Mouse (Mus musculus): ENCODE data around the gene Sec22c.

Sec22c gene

DNA sequence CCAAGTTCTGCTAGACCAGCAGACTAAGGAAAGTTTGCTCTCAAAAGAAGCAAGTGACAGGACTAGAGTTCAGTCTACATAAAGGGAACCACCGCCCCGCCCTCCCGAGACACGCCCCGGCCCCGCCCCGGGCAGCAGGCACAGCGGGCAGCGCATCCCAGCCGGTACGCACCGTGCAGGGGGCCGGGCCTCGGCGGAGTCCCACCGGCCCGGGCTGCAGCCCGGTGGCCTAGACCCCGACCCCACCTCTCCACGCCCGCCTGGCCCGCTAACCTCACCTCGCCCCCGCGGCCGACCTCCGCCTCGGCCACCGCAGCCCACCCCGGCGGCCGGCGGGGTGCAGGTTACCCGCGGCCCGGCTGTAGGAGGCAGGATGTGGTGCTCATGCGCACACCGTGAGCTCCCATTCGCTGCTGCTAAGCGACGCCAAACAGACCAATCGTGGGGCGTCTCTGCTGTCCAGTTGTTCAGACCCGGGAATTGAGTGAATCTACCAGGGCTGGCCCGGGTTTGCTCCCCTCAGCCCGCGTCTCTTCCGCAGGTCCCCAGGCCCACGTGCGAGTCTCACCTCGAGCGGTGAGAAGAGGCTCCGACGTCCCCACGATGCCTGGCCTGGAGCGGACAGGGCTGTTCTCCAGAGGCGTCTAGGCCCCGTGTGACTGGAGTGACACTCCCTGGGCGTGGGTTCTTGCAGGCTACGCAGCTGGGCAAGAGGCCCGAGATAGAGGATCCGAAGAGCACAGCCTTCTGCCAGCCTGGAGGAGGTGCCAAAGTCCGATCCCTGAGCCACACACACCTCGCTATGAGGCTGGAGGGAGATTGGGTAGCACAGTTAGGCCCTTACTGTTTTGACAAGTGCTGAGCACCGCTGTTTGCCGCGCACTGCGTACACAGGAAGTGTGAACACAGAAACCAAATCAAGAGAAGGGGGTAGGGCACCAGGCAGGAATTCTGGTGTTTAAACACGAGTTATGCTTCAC lies at the start of gene Sec22c:
Gene Sec22c (minus strand): TSS at position 845 of the 980 bp plus-strand sequence.
- peak; percentile 92 for DNase-seq (ENCODE audit: low read depth, low spot score)

DNA sequence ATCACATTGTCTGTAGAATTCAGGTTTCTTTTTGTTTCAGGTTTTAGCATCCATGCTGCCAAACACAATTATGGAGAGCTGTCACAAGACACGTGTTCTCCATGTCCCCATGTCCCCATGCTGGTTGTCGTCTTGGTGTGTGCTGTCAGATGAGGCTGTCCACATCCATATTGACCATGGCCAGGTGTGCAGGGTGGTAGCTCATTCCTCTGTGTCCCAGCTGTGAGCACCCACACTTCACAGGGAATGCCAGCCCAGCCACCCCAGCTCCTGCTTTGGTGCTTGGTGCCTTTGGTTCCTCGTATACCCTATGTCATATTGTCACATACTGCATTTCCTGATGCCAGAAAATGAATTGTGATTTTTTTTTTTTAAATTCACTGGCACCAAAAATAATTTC lies 49.3 kb upstream of the Sec22c start:
- no peak for DNase-seq (ENCODE audit: low read depth, low spot score)

DNA sequence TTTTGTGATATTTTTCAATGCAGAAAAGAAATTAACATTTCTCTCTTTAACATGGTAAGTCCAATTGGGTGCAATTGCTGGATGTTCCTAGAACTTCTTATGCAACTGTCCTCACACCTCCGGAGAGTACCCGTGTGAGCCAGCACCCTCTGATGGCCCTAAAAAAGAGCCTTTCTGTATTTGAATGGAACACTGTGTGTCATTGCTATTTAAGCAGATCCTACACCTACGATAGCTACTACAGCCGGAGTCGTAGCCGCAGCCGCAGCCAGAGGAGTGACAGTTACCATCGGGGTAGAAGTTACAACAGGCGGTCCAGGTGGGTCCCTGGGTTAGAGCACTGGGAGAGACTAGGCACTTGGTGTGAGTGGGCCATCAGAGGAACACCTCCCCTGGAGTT lies 47.5 kb upstream of the Sec22c start:
- no peak for DNase-seq (ENCODE audit: low read depth, low spot score)

DNA sequence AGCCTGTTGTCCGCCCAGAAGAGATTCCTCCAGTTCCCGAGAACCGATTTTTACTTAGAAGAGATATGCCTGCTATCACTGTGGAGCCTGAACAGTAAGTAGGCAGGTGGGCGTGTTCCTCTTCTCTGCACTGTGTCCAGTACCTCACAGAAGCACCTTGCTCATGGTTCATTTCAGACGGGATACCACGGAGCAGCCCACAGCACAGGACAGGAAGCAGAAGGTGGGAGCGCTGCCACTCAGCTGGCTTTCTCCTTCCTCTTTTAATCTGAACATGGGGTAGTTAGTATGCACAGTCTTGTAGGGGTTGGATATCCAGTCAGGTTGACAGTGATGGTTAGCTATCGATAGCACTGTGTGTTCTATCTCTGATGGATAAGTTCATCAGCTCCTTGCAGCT lies 38.8 kb upstream of the Sec22c start:
- no peak for DNase-seq (ENCODE audit: low read depth, low spot score)

GRCm38 (mm10) chr9:121741168-121741567 lies 35.9 kb upstream of the Sec22c start:
- peak; percentile 25 for DNase-seq (ENCODE audit: low read depth, low spot score)

DNA sequence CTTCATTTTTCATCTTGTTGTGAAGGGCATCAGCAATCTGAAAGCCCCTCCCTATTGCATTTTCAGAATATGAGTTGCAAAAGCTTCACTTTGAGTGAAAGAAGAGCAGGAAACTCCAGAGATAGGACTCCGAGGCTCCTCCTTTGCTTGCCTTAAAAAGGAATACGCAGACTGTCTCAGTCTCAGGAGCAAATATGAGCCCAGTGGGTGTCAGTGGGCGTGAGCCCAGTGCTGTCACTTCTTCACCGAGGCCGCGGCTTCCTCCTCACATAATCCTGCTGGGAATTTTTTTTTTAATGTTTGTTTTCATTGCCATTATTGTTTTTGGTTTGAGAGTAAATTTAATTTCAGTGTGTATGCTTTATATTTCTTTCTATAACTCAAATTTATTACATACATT lies 35.2 kb upstream of the Sec22c start:
- no peak for DNase-seq (ENCODE audit: low read depth, low spot score)

DNA sequence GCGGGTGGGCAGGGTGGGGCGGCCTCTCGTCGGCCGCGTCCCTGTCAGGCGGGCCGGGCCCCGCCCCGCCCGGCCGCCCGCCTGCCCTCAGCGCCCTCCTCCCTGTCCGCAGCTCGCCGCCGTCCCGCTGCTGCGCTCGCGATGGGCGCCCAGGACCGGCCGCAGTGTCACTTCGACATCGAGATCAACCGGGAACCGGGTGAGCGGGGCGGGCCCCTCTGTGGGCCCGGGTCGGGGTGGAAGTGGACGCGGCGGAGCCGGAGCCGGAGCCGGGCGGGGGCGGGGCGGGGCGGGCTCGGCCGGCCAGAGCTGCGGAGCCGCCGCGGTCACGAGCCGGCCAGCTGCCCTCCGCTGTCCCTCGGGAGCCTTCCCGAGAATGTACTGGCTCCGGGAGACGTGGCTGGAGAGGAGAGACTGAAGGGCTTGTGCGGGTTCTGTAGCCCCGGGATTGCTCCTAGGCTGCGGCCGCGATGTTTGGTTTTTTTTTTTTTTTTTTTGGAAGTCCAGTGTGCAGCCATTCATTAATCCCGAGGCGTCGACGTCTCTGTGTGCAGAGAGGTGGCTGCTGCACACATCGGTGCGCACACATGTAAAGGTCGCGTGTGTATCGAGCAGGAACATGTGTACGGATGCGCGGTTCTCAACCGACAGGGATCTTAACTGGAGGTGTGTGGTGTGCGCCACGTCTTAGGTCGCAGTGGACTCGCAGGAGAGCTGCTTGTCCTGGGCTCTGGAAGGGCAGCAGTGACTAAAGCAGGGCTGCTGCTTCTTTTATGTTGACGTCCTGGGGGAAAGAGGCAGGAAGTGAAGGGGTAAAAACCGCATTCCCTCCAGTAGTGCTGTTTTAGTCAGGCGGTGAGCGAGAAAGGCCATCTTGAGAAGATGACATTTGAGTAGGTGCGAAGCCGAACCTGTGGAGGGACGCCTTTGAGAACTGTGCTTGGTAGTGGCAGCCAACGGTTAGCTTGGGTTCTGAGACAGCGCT lies 14.3 kb upstream of the Sec22c start:
- peak; percentile 74 for DNase-seq (ENCODE audit: low read depth, low spot score)

GRCm38 (mm10) chr9:121718792-121719318 lies 13.6 kb upstream of the Sec22c start, which contains the start of gene Nktr:
TSS of gene Nktr (plus strand) at chr9:121719169.
- peak; percentile 99 for DNase-seq (ENCODE audit: low read depth, low spot score)

DNA sequence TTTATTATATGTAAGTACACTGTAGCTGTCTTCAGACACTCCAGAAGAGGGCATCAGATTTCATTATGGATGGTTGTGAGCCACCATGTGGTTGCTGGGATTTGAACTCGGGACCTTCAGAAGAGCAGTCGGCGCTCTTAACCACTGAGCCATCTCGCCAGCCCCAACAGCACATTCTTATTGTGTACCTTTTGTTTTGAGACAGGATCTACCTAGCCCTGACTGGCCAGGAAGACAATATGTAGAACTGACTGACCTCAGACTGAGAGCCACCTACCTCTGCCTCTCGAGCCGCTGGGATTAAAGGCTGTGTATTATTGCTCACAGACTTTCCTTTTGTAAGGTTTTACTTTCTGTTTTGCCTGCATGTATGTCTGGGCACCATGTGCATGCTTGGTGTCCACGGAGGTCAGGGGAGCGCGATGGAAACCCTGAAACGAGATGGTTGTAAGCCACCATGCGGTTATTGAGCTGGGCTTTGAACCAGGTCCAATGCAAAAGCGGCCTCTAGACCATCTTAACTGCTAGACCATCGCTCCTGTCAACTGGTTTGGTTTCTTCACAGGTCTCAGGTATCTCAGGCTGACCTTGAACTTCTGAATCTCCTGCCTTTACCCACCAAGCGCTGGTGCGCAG lies 12.9 kb upstream of the Sec22c start:
- DNase-seq (ENCODE audit: low read depth, low spot score), result peak; percentile 66

DNA sequence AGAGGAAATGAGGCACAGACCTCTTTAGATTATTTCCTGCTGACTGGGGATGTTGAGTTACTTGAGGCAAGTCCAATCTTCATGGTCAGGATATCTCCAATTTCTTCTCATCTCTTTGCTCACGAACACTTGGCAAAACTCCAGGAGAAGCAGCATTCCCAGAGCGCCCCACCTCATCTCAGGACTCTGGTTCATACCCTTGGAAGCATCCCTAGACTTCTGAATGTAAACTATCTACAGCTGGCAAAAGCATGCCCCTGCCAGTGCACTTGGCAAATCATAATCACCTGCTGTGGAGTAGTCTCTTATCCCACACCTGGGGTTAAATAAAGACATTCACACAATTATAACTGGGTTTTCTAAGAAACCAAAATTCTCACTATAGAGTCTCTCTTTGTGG lies 11.8 kb upstream of the Sec22c start:
- DNase-seq (ENCODE audit: low read depth, low spot score), result no peak

GRCm38 (mm10) chr9:121710584-121710975 lies 5.3 kb upstream of the Sec22c start:
- peak; percentile 57 for DNase-seq (ENCODE audit: low read depth, low spot score)

GRCm38 (mm10) chr9:121709898-121710583 lies 4.8 kb upstream of the Sec22c start, which contains the start of gene Ss18l2:
TSS of gene Ss18l2 (plus strand) at chr9:121710329.
- peak; percentile 99 for DNase-seq (ENCODE audit: low read depth, low spot score)

- DNase-seq (ENCODE audit: low read depth, low spot score), result no peak
Observed at GRCm38 (mm10) chr9:121708506-121709486, 3.5 kb upstream of the Sec22c start.

DNA sequence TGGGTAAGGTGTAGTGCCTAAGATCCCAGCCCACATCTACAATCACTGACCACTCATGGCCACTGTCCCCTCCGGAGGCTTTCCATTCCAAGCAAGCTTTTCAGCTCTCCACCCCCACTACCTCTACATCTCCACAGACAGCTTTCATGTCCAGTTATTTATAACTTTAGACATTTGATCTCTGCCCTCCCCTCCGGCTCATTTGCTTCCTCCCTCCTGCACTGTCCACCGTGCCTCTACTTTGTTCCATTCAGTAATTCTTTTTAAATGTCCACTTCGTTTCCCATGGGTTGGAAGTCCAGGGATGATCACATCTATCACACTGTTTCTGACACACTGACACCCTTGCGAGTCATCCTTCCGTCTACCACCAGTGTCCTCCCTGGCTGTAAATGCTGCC lies 2.5 kb upstream of the Sec22c start:
- no peak for DNase-seq (ENCODE audit: low read depth, low spot score)

DNA sequence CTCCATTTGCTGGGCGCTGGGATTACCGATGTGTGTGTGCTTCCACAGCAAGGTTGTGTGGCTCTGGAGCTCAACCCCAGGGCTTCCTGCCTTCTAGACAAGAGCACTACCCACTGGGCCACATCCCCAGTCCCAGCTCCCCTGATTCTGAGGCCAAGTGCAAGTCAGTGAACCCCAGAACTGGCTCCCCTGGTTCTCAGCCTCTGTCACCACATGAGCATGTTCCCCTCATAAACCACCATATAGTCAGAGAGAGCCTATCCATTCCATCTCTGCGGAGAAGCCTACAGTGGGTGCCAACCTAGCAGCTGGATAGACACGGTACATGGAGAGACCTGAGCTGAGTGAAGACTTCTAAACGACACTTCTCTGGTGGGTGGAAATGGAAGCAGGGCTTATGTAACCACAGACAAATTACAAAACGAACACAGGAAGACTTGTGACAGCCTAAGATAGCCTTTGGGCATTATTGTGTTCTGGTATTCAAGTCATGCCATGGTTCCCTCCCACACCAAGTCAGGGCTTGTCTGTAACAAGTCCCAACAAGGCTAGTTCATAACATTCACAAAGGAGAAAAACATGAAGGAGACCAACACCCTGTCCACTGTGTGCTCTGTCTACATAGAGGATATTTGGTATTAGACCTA lies 862 bp upstream of the Sec22c start:
- DNase-seq (ENCODE audit: low read depth, low spot score), result no peak

DNA sequence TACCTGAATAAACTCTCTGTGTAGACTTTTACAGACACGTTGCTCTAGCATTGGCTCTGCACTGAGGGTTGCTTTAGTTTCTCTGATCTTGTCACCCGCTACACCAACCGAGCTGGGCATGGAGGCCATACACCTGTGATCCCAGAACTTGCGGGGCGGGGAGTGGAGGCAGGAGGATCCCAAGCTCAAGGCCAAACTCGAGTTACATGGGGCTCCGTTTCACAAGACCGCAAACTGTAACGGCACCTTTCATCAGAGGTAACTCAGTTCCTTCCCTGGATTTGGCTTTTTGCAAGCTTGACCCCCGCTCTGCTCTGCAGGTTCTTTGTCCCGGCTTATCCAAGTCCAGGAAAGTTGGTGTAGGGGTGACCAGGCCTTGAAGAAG lies 1.0 kb downstream of the Sec22c start:
- no peak for DNase-seq (ENCODE audit: low read depth, low spot score)

DNA sequence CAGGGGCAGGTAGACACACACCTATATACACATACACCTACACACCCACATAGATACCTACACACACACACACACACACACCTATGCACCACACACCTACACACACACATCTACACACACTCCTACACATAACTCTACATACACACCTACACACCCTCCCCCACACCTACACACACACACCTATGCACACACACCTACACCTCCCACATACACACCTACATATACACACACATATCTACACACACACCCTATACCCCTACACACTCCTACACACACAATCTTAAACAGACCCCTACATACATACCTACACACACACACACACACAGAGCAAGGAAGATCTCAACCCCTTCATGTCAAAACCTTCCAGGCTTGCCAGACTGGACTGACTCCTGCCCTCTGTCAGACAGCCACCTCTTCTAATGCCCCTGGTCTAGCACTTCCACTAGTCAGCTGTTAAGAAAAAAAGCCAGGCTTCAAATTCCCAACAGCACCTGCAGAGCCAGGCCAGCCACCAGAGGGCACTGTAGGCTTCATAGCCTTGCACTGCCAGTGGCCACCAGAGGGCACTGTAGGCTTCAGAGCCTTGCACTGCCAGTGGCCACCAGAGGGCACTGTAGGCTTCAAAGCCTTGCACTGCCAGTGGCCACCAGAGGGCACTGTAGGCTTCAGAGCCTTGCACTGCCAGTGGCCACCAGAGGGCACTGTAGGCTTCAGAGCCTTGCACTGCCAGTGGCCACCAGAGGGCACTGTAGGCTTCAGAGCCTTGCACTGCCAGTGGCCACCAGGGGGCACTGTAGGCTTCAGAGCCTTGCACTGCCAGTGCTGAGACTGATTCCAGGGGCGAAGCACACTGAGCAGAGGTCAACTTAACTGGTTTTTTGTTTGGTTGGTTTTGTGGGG lies 7.9 kb downstream of the Sec22c start:
- peak; percentile 87 for DNase-seq (ENCODE audit: low read depth, low spot score)

DNA sequence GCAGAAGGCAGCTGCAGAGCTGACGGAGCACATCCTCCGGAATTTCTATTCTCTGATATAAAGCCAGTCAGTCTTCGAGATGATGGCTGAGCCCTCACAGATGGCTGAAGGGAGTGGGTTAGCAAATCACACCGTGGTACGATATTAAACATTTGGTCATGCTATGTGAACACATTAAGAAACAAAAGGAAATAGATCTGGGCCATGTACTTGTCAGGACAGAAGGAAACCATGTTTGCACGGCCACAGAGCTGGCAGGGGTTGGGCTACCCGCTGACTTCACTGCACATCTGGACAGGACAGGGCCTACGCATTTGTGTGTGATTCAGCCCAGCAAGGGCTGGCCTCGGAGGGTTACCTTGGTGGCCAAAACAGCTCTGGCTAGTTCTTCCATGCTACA lies 8.7 kb downstream of the Sec22c start:
- DNase-seq (ENCODE audit: low read depth, low spot score), result no peak
